Comparison of ENCODE assay signal across 8 mouse cellular contexts in the genomic region with DNA sequence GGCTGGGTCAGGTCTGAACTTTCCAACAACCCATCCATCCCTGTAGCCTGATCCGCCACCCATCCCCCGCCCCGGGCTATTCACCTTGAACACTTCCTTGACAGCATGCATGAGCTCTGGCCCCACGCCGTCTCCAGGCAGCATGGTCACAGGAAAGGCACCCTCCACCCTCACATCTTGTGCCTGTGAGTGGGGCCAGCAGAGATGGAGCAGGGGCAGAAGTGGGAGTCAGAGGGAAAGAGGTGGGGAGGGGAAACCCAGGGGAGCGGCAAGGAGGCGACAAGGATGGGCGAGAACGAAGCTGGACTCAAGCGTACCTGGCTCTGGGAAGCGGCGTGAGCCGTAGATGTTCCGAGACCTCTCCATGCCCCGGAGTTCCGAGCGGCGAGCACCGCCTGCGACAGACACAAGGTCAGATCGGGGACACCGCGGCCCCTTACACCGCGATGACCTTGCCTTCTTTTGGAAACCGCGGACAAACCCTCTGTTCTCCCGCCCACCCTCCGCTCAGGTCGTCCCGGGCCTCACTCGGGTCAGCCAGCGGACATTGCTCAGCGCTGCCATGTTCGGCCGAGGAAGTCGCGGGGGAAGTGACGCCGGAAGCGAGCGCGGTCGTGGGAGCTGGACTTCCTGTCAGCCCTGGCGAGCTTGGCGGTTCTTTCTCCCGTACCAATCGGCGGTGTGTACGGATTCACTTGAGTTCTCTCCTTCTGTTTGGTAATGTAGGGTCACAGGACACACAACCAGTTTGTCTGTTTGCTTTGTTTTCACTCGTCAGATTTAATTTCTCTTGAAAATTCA. TPM values are rescaled to one million over a fixed set of nuclear protein-coding genes. Genes with fewer than 3 reads are reported as not detected.
A peak's percentile ranks its signal among the peaks of the same experiment; 100 is the strongest.
DNase-seq lines count a peak whose midpoint lies in the region; ATAC-seq lines count a peak whose summit lies in the region.

A gene (minus strand): TSS at position 694 of the 801 bp plus-strand sequence.

- DNase-seq in adrenal gland, adult (ENCODE audit: inconsistent age in 2 of 2, low spot score in 1 of 2): peak; percentile 91 to 97
- DNase-seq in embryo, embryonic 10 days (ENCODE audit: low spot score): peak; percentile 97
- DNase-seq in gastrocnemius, postnatal 14 days: peak; percentile 93
- peak; percentile 85 for DNase-seq in induced T-regulatory cell, adult 2 months (ENCODE audit: low read depth)
- peak; percentile 81 to 83 for DNase-seq in left cerebral cortex, adult 8-10 months (ENCODE audit: low spot score in 2 of 2)
- peak; percentile 94 for DNase-seq in right cerebral cortex, adult 18-20 months
- peak; percentile 78 for DNase-seq in urinary bladder, adult 2 months (ENCODE audit: low spot score)

- ATAC-seq in megakaryocyte, adult 5-6 weeks (ENCODE audit: poor library complexity, severe bottlenecking): peak; percentile 99

- intact Hi-C loops in gastrocnemius, postnatal 14 days (cut with DNase I; ENCODE audit: low total_unique reads): no loop called here

RNA-seq across cellular contexts. Expression of the gene that starts here (rescaled TPM):
- total RNA-seq in gastrocnemius, postnatal 14 days (2021): 100 to 1,000 TPM; 402 to 460 TPM
- 100 to 1,000 TPM; 288 to 312 (median 295) TPM for total RNA-seq in left cerebral cortex, adult 8-10 months (2022)
- total RNA-seq in megakaryocyte, adult 5-6 weeks (2015): 132 and 136 TPM in 2 replicates
- total RNA-seq in megakaryocyte, adult 5-6 weeks (2017): 85.6 and 92.9 TPM in 2 replicates
- polyA plus RNA-seq in urinary bladder, adult 2 months (2012; rRNA removed): 199 and 254 TPM in 2 replicates

Comparison
In these comparisons a context has a peak if more than half of its experiments do, and no peak if none do; other contexts are left out.
1. Peak in every context shown above with its lines: DNase-seq and ATAC-seq.